Mouse (Mus musculus): ENCODE data around the gene Irak3.

Gene Irak3

DNA sequence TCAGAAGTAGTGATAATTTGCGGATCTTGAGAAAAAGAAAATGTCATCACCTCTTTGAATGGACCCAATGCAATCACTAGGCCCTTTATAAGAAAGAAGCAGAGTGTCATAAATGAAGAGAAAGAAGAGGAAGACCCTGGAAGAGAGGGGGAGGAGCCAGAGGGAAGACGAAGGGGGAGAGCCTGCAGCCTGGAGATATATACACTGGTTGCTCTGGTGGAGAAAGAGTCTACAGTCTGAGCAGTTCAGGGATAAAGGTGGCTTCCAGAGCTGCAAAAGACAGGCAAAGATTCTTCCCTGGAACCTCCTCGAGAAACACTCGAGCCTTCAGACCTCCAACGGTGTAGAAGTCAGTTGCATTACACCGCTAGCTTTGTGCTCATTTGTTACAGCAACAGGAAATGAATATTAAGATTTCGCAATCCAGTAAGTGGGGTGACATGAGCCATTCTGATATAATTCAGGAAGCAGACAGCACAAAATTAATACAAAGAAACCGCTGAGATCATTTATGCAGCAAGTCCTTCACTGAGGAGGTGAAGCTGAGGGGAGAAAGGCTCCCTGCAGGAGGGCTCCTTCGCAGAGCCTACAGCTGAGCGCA, 60.9 kb downstream of the Irak3 start:
- TF ChIP-seq GATA4 (IDR thresholded peaks at IDR 0.05; ENCODE audit: insufficient replicate concordance, low read length), result no peak

DNA sequence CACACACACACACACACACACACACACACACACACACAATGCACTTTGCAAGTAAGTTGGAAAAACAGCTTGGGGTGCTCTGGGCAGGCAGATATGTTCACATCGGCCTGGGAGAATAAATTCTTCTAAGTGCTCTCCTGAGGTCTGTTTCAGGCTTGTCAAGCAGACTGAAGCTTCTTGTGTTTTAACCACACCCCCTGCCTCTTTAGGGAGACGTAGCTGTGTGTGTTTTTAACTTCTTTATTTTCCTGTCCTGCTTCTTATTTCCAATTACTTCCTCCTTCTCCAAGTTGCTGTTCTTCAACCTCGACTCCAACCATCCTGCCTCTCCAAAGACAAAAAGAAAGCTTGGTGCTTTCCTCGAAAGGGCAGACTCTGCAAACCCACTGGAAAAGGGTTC, 61.7 kb downstream of the Irak3 start:
- TF ChIP-seq GATA4 (IDR thresholded peaks at IDR 0.05; ENCODE audit: insufficient replicate concordance, low read length), result no peak

DNA sequence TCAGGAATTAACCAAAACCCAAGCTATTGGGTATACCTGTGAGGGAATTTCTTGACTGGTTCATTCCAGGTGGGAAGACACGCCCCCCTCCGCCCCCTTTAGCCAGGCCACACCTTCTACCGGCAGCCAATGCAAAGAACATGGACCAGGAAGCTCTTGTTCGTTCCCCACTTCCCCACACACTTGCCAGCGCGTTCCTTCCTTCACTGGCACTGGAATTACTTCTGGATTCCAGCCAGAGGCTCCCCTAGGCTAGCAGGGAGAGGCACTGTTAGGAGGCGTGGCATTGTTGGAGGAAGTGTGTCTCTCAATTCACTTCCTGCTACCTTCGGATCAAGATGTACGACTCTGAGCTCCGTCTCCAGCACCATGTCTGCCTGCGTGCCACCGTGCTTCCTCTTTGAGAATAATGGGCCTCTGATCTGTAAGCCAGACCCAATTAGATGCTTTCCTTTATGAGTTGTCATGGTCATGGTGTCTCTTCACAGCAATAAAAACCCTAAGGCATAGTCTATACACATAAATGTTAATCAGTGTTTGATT, 65.8 kb downstream of the Irak3 start:
- TF ChIP-seq GATA4 (IDR thresholded peaks at IDR 0.05; ENCODE audit: insufficient replicate concordance, low read length), result no peak

DNA sequence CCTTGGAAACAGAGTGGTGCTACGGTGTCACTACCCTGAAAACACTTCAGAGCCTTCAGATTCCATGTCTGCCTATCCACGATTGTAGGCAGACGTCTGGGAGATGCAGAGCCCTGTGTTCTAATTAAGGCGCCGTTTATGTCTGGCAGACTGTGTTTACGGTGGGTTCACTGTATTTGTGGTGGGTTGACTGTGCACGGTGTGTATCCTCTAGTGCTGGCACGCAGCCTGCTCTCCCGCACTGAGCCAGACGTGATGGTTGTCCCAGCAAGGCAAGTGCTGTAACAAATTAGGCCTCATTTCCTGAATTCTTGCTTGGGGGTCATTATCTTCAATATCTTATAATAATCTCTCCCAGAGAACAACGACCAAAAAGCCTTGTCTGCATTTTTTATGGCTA, 68.2 kb downstream of the Irak3 start:
- TF ChIP-seq GATA4 (IDR thresholded peaks at IDR 0.05; ENCODE audit: insufficient replicate concordance, low read length), result no peak

DNA sequence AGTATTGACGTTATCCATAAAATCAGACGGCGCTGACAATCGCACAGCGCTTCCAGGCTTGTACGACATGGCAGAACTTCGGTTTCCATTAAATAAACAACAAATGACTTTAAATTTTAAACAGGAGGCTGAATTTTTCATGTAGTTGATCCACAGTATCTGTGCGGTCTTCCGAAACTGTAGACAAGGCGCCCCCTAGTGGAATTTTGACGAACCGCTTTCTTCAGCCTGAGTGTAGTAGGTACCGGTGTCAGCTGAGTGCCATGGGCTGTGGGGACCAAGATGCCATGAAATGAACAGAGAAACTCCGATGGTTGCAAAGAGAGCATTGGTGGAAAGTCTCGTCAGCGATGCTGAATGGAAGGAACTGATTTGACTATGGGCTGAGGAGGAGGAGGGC, 71.3 kb downstream of the Irak3 start:
- TF ChIP-seq GATA4 (IDR thresholded peaks at IDR 0.05; ENCODE audit: insufficient replicate concordance, low read length), result no peak

DNA sequence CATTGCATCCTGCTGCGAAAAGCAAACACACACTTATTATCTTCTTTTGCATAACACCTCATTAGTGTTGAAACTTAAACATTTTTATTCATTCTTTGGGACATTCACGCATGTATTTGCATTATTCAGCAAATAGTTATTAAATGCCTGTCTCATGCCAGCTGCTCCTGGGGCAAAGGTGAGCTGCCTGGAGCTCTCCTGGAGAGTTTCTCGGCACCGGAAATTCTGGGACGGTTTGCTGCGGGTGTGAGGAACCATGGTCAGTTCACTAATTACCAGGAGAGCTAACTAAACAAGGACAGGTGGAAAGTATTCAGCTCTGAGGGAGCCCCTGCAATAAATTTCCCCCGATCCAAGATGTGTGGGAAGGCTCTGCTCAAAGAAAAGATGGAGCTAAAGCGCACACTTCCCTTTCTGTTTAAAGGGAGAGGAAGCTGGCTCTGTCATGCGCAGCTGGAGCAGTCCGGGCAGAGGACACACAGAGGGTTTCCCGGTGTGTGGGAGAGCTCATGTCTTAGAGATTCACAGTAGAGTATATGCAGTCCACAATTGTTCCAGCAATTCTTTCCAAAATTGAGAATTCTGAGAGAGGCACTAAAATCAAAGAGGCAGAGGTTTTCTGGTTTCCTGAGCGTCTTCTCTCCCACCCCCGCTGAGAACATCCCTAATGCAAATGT, 73.2 kb downstream of the Irak3 start:
- TF ChIP-seq GATA4 (IDR thresholded peaks at IDR 0.05; ENCODE audit: insufficient replicate concordance, low read length), result no peak

DNA sequence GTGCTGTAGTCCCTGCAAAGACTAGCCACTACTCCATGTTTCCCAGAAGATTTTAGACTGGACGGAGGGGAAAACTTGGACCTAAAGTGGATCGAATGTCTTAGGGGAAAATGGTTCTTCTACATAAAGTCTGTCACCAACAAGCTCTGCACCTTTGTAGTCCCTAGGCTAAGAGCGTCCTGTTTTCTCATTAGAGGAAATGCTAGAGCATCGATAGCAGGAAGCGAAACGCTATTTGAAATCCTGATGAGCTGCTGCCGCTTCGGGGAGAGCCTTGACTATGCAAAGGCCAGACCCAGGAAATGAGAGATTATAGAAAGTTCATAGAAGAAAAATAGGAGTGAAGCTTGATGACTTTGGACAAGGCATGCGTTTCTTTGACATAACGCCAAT, 76.5 kb downstream of the Irak3 start:
- no peak for TF ChIP-seq GATA4 (IDR thresholded peaks at IDR 0.05; ENCODE audit: insufficient replicate concordance, low read length)

DNA sequence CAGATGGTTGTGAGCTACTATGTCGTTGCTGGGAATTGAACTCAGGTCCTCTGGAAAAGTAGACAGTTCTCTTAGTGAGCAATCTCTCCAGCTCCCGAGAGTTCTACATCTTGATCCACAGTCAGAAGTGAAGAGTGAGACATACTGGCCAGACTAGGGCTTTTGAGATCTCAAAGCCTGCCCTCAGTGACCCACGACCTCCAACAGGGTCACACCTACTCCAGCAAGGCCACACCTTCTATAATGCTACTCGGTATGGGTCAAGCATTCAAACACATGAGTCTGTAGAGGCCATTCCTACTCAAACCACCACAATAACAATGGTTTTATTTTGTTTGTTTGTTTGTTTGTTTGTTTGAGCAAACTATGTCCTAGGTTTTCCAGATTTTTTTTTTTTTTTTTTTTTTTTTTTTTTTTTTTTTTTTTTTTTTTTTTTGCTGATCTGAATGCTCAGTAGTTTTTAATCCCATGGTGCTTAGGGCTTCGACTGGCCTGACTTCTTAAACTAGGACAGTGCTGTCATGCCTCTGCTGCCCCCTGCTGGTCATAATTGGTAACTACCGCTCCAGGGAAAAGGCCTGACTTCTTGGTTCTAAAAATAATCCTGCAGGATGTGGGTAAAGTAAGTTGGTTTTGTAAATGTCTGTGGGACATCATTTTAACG, 77.0 kb downstream of the Irak3 start:
- TF ChIP-seq GATA4 (IDR thresholded peaks at IDR 0.05; ENCODE audit: insufficient replicate concordance, low read length), result no peak

DNA sequence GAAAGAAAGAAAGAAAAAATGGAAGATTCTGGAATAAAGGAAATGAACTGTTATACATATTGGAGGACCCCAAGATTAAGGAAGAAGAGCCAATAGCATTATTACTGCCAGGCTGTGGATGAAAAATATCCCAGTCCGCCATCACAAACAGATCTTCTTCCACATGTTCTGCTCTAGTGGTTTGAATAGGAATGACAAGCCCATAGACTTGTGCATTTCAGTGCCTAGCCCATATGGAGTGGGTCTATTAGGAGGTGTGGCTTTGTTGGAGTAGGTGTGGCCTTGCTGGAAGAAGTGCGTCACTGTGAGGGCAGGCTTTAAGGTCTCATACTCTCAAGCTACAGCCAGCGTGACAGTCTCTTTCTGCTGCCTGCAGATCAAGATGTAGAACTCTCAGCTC, 78.2 kb downstream of the Irak3 start:
- TF ChIP-seq GATA4 (IDR thresholded peaks at IDR 0.05; ENCODE audit: insufficient replicate concordance, low read length), result no peak

DNA sequence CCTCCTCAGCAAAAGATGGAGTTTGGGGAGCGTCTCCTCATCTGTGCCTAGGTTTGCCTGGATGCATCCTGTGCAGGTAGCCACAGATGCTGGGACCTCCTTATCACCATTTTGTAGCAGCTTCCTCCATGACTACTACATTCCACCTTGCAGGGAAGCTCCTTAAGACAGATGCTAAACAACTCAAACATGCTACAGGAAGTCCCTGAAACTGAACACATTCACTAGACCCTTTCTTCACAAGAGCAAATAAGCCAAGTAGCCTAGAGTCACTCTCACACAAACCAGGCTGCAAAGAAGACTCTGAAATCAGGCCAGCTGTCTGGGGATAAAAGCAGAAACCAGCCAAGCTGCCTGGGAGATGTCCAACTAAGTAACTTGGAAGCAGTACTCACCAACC, 86.7 kb downstream of the Irak3 start:
- no peak for TF ChIP-seq GATA4 (IDR thresholded peaks at IDR 0.05; ENCODE audit: insufficient replicate concordance, low read length)

DNA sequence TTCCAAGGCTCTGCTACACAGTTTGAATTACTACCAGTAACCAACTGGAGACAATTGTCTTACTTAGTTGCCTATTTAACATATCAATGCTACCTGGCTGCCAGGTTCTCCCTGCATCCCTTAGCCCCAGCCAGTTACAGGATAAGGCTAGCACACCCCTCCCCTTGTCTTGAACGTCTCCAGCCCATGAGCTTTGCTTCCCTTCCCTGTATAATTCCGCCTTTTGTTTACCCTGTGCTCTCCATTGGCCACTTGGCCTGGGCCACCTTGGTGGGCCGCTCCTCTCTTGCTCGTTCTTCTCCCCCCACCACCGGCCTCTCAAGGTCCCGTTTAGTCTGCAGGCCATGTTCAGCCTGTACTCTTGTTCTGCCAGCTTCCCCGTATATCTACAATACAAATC, 87.4 kb downstream of the Irak3 start:
- no peak for TF ChIP-seq GATA4 (IDR thresholded peaks at IDR 0.05; ENCODE audit: insufficient replicate concordance, low read length)

DNA sequence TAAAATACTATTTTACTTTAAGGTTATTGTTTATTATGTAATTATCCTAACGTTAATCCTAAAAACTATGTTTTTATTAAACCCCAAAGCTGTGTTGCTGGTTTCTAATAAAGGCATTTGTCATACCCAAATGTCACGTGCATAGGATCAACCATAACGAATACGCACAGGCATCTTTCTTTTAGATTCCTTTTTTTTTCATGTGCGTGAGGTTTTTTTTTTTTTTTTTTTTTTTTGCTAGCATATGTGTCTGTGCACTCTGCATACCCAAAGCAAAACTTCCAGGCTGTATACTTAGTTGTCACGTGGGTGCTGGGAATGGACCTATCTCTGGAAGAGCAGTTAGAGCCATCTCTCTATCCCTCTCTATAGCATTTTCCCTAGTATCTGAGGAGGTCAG, 88.0 kb downstream of the Irak3 start:
- TF ChIP-seq GATA4 (IDR thresholded peaks at IDR 0.05; ENCODE audit: insufficient replicate concordance, low read length), result no peak

DNA sequence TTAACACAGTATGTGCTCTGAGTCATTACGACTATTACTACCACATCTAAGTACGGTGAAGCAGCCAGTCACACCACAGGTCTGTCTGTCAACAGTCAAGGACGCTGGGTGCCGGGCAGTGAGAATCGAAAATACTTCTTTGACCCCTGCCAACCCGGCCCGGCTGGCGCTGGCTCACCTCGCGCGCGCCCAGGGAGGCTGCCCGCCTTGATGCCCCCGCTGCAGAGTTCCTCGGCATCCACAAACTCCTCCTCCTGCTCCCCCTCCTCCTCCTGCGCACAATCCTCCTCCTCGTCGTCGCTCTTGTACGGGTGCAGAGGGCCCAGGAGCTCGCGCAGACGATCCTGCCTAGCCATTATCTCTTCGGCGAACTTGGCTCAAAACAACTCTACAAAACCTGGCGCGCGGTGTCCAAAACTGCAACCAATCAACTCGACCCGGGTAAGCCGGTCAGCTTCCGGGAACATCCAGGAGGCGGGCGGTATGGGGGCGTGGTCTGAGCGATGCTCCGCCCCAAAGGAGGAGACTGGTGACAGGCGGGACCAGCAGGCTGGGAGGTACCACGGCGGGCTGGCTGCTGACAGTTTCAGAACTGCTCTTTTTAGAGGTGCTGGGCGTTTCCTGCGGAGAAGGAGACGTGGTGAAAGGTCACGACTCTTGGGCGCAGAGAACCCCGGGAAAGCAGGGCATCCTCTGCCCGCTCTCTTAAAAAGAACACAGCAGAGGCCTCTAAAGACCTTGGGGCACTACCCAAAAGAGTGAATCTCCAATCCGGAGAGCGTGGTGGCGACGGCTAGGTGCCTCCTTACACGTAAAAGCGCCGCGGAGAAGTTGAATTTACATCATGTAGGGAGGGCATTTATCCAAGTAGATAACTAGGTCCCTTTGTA, 89.2 kb downstream of the Irak3 start, which contains the start of gene Helb:
Gene Helb, minus strand, starts transcription at position 481 of the 890 bp plus-strand sequence.
- TF ChIP-seq GATA4 (IDR thresholded peaks at IDR 0.05; ENCODE audit: insufficient replicate concordance, low read length), result peak; percentile 52; the same call in 1 of the 2 replicates

DNA sequence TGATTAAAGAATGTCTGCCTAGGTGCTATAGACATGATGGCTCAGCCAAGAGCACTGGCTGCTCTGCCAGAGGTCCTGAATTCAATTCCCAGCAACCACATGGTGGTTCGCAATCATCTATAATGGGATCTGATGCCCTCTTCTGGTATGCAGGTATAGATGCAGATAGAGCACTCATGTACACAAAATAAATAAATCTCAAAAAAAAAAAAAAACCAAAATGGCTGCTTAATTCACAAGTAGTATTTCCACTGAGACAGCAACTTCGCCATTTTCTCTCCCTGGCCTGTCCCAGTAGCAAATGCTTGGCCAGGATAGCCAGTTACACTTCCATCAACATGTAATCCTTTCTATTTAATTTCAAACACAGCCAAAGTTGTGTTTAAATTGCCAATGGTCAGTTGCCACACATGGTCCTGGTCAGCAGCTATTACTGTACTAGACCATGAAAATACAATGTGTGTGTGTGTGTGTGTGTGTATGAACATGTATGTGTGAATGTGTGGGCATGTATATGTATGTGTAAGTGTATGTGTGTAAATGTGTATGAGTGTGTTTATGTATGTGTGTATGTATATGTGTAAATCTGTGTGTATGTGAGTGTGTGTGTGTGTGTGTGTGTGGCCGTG, 90.1 kb downstream of the Irak3 start:
- no peak for TF ChIP-seq GATA4 (IDR thresholded peaks at IDR 0.05; ENCODE audit: insufficient replicate concordance, low read length)

DNA sequence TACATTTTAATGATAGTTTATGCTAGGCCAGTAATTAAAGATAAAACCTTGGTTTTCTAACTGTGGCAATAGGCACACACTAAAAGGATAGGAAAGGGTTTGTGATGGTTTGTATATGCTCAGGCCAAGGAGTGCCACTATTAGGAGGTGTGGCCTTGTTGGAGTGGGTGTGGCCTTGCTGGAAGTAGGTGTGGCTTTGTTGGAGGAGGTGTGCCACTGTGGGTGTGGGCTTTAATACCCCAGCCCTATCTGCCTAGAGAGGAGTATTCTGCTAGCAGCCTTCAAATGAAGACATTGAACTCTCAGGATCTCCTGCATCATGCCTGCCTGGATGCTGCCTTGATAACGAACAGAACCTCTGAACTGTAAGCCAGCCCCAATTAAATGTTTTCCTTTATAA, 101.1 kb downstream of the Irak3 start:
- no peak for TF ChIP-seq GATA4 (IDR thresholded peaks at IDR 0.05; ENCODE audit: insufficient replicate concordance, low read length)
